Mouse (Mus musculus) testis, adult 2 months (tissue): ENCODE results near the gene Zg16.

Experiments used
- CTCF ChIP-seq: fragments of 200-500 bp; IDR thresholded peaks from 2 replicates; pipeline ENCODE4 v1.5.1; 2012; ENCODE audit warnings: low read depth, mild to moderate bottlenecking, inconsistent platforms, low read length, moderate library complexity; ENCODE audit not compliant: control insufficient read depth, insufficient read depth, insufficient replicate concordance
- POLR2A ChIP-seq: fragments of 200-500 bp; IDR thresholded peaks from 2 replicates; pipeline ENCODE4 v1.6.1; 2012; ENCODE audit warnings: low read depth, mild to moderate bottlenecking, inconsistent platforms, low read length, moderate library complexity; ENCODE audit not compliant: control insufficient read depth

DNA sequence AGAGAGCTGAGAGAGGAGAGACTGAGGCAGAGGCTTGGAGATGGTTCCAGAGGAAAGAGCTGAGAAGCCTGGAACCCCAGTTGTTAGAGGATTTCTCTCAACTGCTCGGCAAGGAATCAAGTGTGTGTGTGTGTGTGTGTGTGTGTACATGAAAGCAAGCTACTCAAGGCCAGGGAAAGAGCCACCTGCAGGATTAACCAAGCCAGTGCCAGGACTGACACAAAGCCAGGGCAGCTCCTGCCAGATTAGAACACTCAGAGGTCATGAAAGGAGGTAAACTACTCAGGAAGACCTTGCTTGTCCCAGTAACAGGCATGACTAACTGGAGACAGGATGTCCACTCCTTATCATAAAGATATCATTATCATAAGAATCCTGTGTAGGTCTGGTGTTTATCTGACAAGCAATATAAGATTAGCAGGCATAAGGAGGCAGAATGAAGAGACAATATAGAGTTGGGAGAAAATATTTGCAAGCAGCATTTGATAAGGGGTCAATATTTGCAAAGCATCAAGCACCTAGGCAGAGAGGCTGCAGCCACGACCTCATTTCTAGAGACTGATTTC lies 14.4 kb upstream of the Zg16 start:
- TF ChIP-seq POLR2A (no peak), CTCF (no peak)
